Mouse (Mus musculus) embryo, embryonic 11 days (tissue): ENCODE data around the gene Mcub.

Experiments
- DNase-seq: peaks from one replicate; pipeline ENCODE4 v3.0.0-alpha.2; 2015

The Mcub gene

GRCm38 (mm10) chr3:129887779-129888517 lies 82.1 kb downstream of the Mcub start:
- no peak for DNase-seq

GRCm38 (mm10) chr3:129886430-129886829 lies 83.6 kb downstream of the Mcub start:
- no peak for DNase-seq

- no peak for DNase-seq
Measured at GRCm38 (mm10) chr3:129885577-129885976, 84.4 kb downstream of the Mcub start.

GRCm38 (mm10) chr3:129880925-129881593 lies 88.9 kb downstream of the Mcub start:
- DNase-seq: no peak

- DNase-seq: no peak
Measured at GRCm38 (mm10) chr3:129879913-129880312, 90.1 kb downstream of the Mcub start.

GRCm38 (mm10) chr3:129879131-129879757 lies 90.8 kb downstream of the Mcub start:
- peak; percentile 62 for DNase-seq

GRCm38 (mm10) chr3:129878405-129879021 lies 91.5 kb downstream of the Mcub start, which contains the start of gene Pla2g12a:
Pla2g12a (plus strand) TSS chr3:129878606.
- DNase-seq: peak; percentile 96

GRCm38 (mm10) chr3:129877327-129877726 lies 92.7 kb downstream of the Mcub start:
- DNase-seq: no peak
